Mouse (Mus musculus) right cerebral cortex, adult 2 months (tissue): ENCODE results near the gene Ruvbl2.
A peak's percentile ranks its signal among the peaks of the same experiment; 100 is the strongest.
"Not testable (repeated sequence)": the region's sequence is repeated elsewhere in the genome, so short reads cannot be mapped to it uniquely, and the experiment has no call there.

Experiments used
- DNase-seq, 2 experiments: peaks; one replicate each; pipeline ENCODE4 v3.0.0; 2021 to 2022; ENCODE audit warnings: low spot score in 2 of 2

Ruvbl2 gene

GRCm38 (mm10) chr7:45437521-45438276, at the start of gene Ruvbl2:
Gene Ruvbl2 (minus strand): TSS chr7:45438096.
- no peak for DNase-seq

GRCm38 (mm10) chr7:45486761-45487415, 49.0 kb upstream of the Ruvbl2 start, which contains the start of gene Gm45808:
Gene Gm45808 (minus strand): TSS chr7:45486811.
- no peak for DNase-seq

- DNase-seq: no peak
Observed at GRCm38 (mm10) chr7:45486158-45486557, 48.3 kb upstream of the Ruvbl2 start.

GRCm38 (mm10) chr7:45484985-45485384, 47.1 kb upstream of the Ruvbl2 start:
- not testable (repeated sequence) for DNase-seq

GRCm38 (mm10) chr7:45482166-45482565, 44.3 kb upstream of the Ruvbl2 start:
- no peak for DNase-seq

GRCm38 (mm10) chr7:45481374-45481927, 43.6 kb upstream of the Ruvbl2 start, which contains the start of gene Tulp2:
Gene Tulp2 (plus strand): TSS chr7:45481877.
- DNase-seq: peak; percentile 71 to 77

GRCm38 (mm10) chr7:45480310-45480709, 42.4 kb upstream of the Ruvbl2 start:
- not testable (repeated sequence) for DNase-seq

GRCm38 (mm10) chr7:45478774-45479173, 40.9 kb upstream of the Ruvbl2 start:
- DNase-seq: no peak

- peak; percentile 66 to 69 for DNase-seq
Observed at GRCm38 (mm10) chr7:45477003-45477402, 39.1 kb upstream of the Ruvbl2 start.

- DNase-seq: no peak
Observed at GRCm38 (mm10) chr7:45476453-45476852, 38.6 kb upstream of the Ruvbl2 start.

GRCm38 (mm10) chr7:45475291-45475969, 37.5 kb upstream of the Ruvbl2 start:
- DNase-seq: peak in 1 of 2 experiments; percentile 39

GRCm38 (mm10) chr7:45470869-45471268, 33.0 kb upstream of the Ruvbl2 start:
- peak; percentile 82 to 90 for DNase-seq

GRCm38 (mm10) chr7:45467090-45467670, 29.3 kb upstream of the Ruvbl2 start:
- DNase-seq: no peak

GRCm38 (mm10) chr7:45466283-45467089, 28.6 kb upstream of the Ruvbl2 start, which contains the start of gene Bax:
Gene Bax (minus strand): TSS chr7:45466898.
- peak; percentile 95 to 97 for DNase-seq

- no peak for DNase-seq
Observed at GRCm38 (mm10) chr7:45465549-45465948, 27.7 kb upstream of the Ruvbl2 start.

GRCm38 (mm10) chr7:45465112-45465511, 27.2 kb upstream of the Ruvbl2 start:
- no peak for DNase-seq

GRCm38 (mm10) chr7:45463987-45464778, 26.3 kb upstream of the Ruvbl2 start:
- DNase-seq: no peak

- DNase-seq: not testable (repeated sequence)
Observed at GRCm38 (mm10) chr7:45462868-45463267, 25.0 kb upstream of the Ruvbl2 start.

- no peak for DNase-seq
Observed at GRCm38 (mm10) chr7:45462325-45462724, 24.4 kb upstream of the Ruvbl2 start.

- DNase-seq: no peak
Observed at GRCm38 (mm10) chr7:45461781-45462180, 23.9 kb upstream of the Ruvbl2 start.
